Mouse (Mus musculus) midbrain, embryonic 11.5 days (tissue): ENCODE results near the gene Acsl4. TPM values are rescaled to one million over a fixed set of nuclear protein-coding genes. Genes with fewer than 3 reads are reported as not detected.

Experiments
- ATAC-seq: fragments of 200-750 bp; cut with Nextera tagmentation; 2 replicates; pipeline ENCODE4 v1.8.0; 2017; ENCODE audit warnings: moderate TSS enrichment, moderate library complexity; ENCODE audit not compliant: low FRiP score
- DNase-seq: peaks from one replicate; pipeline ENCODE4 v3.0.0; 2015; ENCODE audit warnings: low spot score; ENCODE audit errors: missing footprints
- H3K27ac ChIP-seq: fragments of 300-500 bp; sonication (generic); 2 replicates; pipeline ENCODE4 v1.5.1; 2014; ENCODE audit warnings: low read depth, low read length
- H3K27me3 ChIP-seq: fragments of 300-500 bp; sonication (generic); 2 replicates; pipeline ENCODE4 v1.6.1; 2014; ENCODE audit warnings: mild to moderate bottlenecking, low read length, moderate library complexity, mixed read lengths; ENCODE audit not compliant: control insufficient read depth, insufficient read depth
- H3K36me3 ChIP-seq: fragments of 300-500 bp; sonication (generic); 2 replicates; pipeline ENCODE4 v1.6.1; 2014; ENCODE audit warnings: mild to moderate bottlenecking, low read length, moderate library complexity, mixed read lengths; ENCODE audit not compliant: control insufficient read depth, insufficient read depth
- H3K4me1 ChIP-seq: fragments of 300-500 bp; sonication (generic); 2 replicates; pipeline ENCODE4 v1.6.1; 2014; ENCODE audit warnings: low read length; ENCODE audit not compliant: control insufficient read depth, insufficient read depth
- H3K4me2 ChIP-seq: fragments of 300-500 bp; sonication (generic); 2 replicates; pipeline ENCODE4 v1.6.1; 2014; ENCODE audit warnings: mild to moderate bottlenecking, moderate library complexity
- H3K4me3 ChIP-seq: fragments of 300-500 bp; sonication (generic); 2 replicates; pipeline ENCODE4 v1.5.1; 2014; ENCODE audit warnings: low read depth, low read length
- H3K9ac ChIP-seq: fragments of 300-500 bp; sonication (generic); 2 replicates; pipeline ENCODE4 v1.6.1; 2014; ENCODE audit warnings: low read length
- H3K9me3 ChIP-seq: fragments of 300-500 bp; sonication (generic); 2 replicates; pipeline ENCODE4 v1.6.1; 2016; ENCODE audit warnings: low read length; ENCODE audit not compliant: control insufficient read depth
- whole genome bisulfite sequencing: fragments of 180-500 bp; shearing (Covaris S2); extraction: QIAGEN DNeasy Blood & Tissue Kit; methylation state at CpG from one replicate; pipeline ENCODE4 v1.1.7; 2014; 5-methylcytosine and 5-hydroxymethylcytosine counted together
- polyA plus RNA-seq: library from polyadenylated mRNA; unstranded; fragments of >200 nt; fragmentation: Nextera tagmentation; extraction: Ambion mirVana; gene quantifications from 2 replicates; pipeline ENCODE4 v1.2.1, GENCODE M21; 2014

The Acsl4 gene
- polyA plus RNA-seq, 1 experiment from 2014 or later: 27.1 TPM

GRCm38 (mm10) chrX:142285905-142286304 is 104.4 kb downstream of the Acsl4 start:
- no peak overlapping the region for H3K27ac ChIP-seq
- H3K4me2 ChIP-seq: no peak overlapping the region
- H3K36me3 ChIP-seq: no peaks in the 10 kb centered on the region
- H3K4me1 ChIP-seq: no peaks in the 10 kb centered on the region
- H3K9ac ChIP-seq: no peak overlapping the region
- WGBS: 58% methylated on average over 5 of the region's 5 CpGs
- H3K27me3 ChIP-seq: peaks cover 3% of the 10 kb centered on the region; the same call in 1 of the 2 replicates
- DNase-seq: no peak
- H3K4me3 ChIP-seq: no peak overlapping the region
- ATAC-seq: no peak
- H3K9me3 ChIP-seq: no peaks in the 10 kb centered on the region

- Histone ChIP-seq H3K27ac (no peak overlapping the region), H3K9me3 (no peaks in the 10 kb centered on the region), H3K27me3 (peaks cover 10% of the 10 kb centered on the region), H3K4me3 (no peak overlapping the region), H3K36me3 (no peaks in the 10 kb centered on the region), H3K4me1 (no peaks in the 10 kb centered on the region), H3K4me2 (no peak overlapping the region), H3K9ac (no peak overlapping the region)
- WGBS: 65% methylated on average over 3 of the region's 3 CpGs
- ATAC-seq (no peak), DNase-seq (no peak)
Measured at GRCm38 (mm10) chrX:142276573-142276972, 113.8 kb downstream of the Acsl4 start.

GRCm38 (mm10) chrX:142276031-142276430 is 114.3 kb downstream of the Acsl4 start:
- Histone ChIP-seq H3K9me3 (no peaks in the 10 kb centered on the region), H3K4me2 (no peak overlapping the region), H3K27me3 (peaks cover 9% of the 10 kb centered on the region), H3K9ac (no peak overlapping the region), H3K27ac (no peak overlapping the region), H3K4me1 (no peaks in the 10 kb centered on the region), H3K36me3 (no peaks in the 10 kb centered on the region), H3K4me3 (no peak overlapping the region)
- DNase-seq (no peak), ATAC-seq (no peak)
- WGBS: 71% methylated on average over 3 of the region's 3 CpGs

Other genes with a start within 250 kb of the Acsl4 start
- 0.11 TPM in 1 of 2 replicates, not detected in the other for gene Gucy2f, start 193.6 kb downstream of the Acsl4 start, polyA plus RNA-seq
- gene Nxt2, start 163.8 kb downstream of the Acsl4 start, polyA plus RNA-seq: 13.2 and 13.3 TPM in 2 replicates
- 15.1 and 15.7 TPM in 2 replicates for gene Kcne1l, start 84.2 kb downstream of the Acsl4 start, polyA plus RNA-seq